Mouse (Mus musculus) urinary bladder, adult 2 months (tissue): ENCODE data around the gene Col26a1. TPM values are rescaled to one million over a fixed set of nuclear protein-coding genes. Genes with fewer than 3 reads are reported as not detected.
A peak's percentile ranks its signal among the peaks of the same experiment; 100 is the strongest.

ENCODE experiments used
- DNase-seq: peaks from one replicate; pipeline ENCODE4 v3.0.0; 2022; ENCODE audit warnings: low spot score
- polyA plus RNA-seq: library from polyadenylated mRNA; depleted of rRNA; stranded (reverse); fragments of >200 nt; gene quantifications from 2 replicates; pipeline ENCODE4 v1.2.3, GENCODE M21; 2012

Col26a1 gene
- polyA plus RNA-seq, 1 experiment = 0.48 TPM

GRCm38 (mm10) chr5:136881380-136882009 lies 1.5 kb downstream of the Col26a1 start:
- peak; percentile 66 for DNase-seq

GRCm38 (mm10) chr5:136880101-136880500 lies 2.9 kb downstream of the Col26a1 start:
- DNase-seq = no peak

DNA sequence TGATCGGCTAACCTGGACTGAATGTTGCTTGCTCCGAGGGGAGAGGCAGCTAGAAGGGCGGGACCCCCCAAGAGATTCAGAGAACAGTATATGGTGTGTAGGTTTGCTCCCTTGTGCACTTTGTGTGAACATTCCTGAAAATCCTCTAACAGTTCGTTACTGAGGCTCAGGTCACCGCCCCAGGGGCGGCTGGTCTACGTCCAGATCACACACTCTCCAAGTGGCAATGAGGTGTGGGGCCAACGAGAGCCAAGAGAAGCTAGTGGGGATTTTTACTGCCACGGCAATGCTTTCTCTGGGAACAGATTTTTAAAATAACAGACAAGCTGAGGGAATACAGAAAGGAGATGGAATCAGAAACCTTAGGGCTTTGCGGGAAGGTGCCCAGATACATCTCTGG lies 8.7 kb downstream of the Col26a1 start:
- no peak for DNase-seq

DNA sequence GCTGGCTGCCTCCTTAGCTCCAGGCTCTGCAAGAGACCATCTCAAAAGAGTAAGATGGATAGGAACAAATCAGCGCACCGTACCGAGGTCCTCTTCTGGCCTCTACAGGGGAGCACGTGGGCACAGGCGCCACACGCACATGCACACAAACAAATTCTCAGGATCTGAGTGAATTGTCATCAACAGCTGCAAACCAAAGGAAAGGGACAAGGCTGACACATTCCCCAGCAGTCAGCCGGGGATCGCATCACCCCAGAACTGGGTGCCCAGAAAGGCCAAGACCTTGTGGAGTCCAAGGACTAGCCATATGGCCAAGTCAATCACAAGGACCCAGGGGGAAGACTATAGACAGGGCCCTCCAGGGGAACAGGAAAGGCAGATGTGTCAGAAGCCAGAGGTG lies 10.6 kb downstream of the Col26a1 start:
- DNase-seq = no peak

DNA sequence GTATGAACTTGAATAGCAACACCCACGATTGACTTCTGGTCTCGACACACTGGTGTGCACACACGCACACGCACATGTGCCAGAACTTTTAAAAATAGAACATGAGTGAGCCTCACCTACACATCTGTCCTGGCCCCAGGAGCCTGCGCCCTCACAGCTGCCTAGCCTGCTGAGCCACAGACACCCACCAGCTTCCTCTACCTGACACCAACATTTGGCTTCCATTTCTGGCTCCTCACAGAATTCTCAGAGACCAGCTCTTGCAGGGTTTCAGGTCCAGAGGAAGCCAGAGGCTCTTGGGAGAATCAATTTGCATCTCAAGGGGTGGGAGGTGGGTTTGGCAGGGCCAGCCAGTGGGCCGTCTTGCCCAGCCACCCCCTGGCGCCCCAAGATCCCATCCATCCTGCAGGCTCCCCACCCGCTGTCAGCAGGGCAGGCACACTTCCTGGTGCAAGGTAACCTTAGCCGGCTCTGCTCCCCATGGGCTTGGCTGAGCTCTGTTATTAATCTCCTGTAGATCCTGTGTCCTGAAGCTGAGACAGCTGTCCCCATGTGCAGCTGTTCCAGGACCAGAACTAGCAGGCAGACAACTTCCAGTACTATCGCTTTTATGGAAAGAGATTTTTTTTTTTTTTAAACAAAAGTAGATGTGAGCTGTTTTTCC lies 13.4 kb downstream of the Col26a1 start:
- no peak for DNase-seq

DNA sequence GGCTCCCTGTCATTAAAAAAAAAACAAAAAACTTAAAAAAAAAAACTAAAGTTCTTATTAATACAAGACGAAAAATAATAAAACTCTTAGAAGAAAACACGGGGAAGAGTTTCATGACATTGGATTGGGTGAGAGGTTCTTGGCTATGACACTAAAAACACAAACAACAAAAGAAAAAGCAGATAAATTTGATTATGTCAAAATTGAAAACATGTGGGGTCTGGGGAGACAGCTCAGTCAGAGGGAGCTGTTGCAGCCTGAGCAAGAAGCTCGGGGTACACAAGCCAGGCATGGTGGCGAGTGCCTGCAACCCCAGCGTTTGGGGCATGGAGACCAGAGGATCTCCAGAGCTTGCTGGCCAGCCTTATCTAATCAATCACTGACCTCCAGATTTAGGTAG lies 15.3 kb downstream of the Col26a1 start:
- no peak for DNase-seq

GRCm38 (mm10) chr5:136863961-136864674 lies 18.9 kb downstream of the Col26a1 start:
- no peak for DNase-seq

DNA sequence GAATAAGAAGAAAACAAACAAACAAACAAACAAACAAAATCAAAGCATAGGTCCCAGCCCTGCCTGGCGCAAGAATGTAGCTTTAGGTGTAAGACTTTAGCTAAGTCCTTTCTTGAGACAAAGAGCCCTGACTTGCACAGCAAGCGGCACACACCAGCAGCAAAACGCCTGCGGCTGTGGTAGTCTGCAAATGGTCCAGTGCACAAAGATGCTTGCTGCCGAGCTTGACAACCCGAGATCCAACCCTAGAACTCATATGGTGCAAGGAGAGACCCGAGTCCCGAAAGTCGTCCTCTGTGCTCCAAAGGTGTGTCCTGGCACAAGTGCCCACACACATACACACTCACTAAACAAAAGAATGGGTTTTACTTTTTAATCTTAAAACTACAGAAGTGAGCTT lies 19.7 kb downstream of the Col26a1 start:
- DNase-seq = no peak

GRCm38 (mm10) chr5:136862806-136863205 lies 20.2 kb downstream of the Col26a1 start:
- no peak for DNase-seq

DNA sequence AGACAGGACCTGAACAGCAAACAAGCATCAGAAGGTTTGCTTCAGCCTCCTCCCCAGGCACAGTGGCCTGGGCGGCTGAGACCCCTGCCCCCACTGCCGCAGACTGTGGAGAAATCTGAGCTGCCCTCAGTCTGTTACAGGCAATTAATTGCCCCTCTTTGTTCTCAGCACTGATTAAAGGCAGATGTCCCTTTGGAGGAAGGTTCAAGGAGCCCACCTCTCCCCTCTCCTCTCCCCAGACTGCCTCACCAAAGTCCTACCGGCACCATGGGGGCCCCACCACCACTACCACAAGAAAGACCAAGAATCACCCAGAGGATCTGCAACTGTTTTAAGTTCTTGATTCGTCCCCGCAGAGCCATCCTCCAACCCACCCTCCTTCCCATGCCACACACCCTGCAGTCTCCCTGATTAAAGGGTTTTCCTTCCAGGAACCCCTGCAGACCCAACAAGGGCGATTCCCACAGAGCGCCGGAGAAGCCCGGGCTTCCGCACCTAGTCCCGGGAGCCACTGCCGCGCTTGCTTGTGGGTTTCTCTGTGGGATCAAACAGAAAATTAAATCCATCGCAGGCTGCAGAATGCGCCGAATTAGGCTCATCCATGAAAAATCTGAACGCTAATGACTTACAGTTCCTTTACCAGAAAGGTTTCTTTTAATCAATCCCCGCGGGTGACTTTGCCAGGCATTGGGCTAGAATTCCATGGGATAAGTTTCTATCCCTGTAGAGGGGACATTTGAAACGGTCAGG lies 21.6 kb downstream of the Col26a1 start:
- no peak for DNase-seq

GRCm38 (mm10) chr5:136850716-136851115 lies 32.3 kb downstream of the Col26a1 start:
- no peak for DNase-seq

- DNase-seq = no peak
These were observed 36.4 kb downstream of the Col26a1 start for GRCm38 (mm10) chr5:136846385-136847264.

DNA sequence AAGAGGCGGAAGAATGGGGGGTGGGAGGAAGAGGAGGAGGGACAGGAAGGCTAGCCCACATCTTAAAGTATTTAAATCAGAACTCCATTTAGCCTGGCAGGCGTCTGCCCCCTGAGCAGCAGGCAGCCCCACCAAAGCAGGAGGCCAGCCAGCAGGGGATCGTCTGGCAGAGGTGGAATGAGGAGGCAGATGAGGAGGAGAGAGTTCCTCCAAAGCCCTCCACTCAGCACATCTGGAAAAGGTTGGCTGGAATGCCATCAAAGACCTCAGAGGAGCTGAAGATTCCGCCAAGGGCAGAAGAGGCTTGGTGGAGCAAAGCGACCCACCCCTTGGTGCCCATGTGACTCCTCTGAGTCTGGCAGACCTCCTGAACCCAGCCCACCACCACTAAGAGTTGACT lies 39.1 kb downstream of the Col26a1 start:
- DNase-seq = no peak

GRCm38 (mm10) chr5:136840036-136840435 lies 43.0 kb downstream of the Col26a1 start:
- DNase-seq = no peak

GRCm38 (mm10) chr5:136833053-136833452 lies 50.0 kb downstream of the Col26a1 start:
- no peak for DNase-seq

DNA sequence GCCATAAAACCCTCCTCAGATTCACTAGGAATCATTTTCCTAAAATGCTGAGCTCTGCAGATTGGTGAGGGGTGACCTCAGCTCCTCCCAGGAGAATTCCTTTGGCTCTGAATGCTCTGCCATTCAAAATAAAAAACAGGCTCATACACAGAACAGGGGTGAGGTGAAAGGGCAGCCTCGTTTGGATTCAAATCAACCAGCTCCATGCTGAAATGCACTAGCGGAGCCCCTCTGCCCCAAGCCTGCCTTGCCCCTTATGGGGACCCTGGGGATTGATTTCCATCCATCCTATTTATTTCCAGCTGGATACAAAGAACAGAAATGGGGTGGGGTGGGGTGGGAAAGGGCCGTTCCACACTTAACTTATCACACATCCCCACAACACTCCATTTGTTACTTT lies 52.9 kb downstream of the Col26a1 start:
- no peak for DNase-seq

- DNase-seq = no peak
These were observed 61.0 kb downstream of the Col26a1 start for GRCm38 (mm10) chr5:136821971-136822370.

- no peak for DNase-seq
These were observed 62.1 kb downstream of the Col26a1 start for GRCm38 (mm10) chr5:136820911-136821310.

GRCm38 (mm10) chr5:136819686-136820085 lies 63.3 kb downstream of the Col26a1 start:
- DNase-seq = no peak

- no peak for DNase-seq
These were observed 72.3 kb downstream of the Col26a1 start for GRCm38 (mm10) chr5:136810539-136811374.
